Mouse (Mus musculus) embryonic facial prominence, embryonic 13.5 days (tissue): Measurements from ENCODE around the gene Dnajb4. TPM values are rescaled to one million over a fixed set of nuclear protein-coding genes. Genes with fewer than 3 reads are reported as not detected.
"Not testable (repeated sequence)": the region's sequence is repeated elsewhere in the genome, so short reads cannot be mapped to it uniquely, and the experiment has no call there.

Source experiments
- ATAC-seq: fragments of 200-750 bp; cut with Nextera tagmentation; 2 replicates; pipeline ENCODE4 v1.8.0; 2017; ENCODE audit warnings: low read depth; ENCODE audit not compliant: insufficient number of reproducible peaks, insufficient read depth, low FRiP score, low TSS enrichment
- H3K27ac ChIP-seq: fragments of 300-500 bp; sonication (generic); 2 replicates; pipeline ENCODE4 v1.5.1; 2015; ENCODE audit warnings: moderate library complexity, mild to moderate bottlenecking, inconsistent platforms
- H3K27me3 ChIP-seq: fragments of 300-500 bp; sonication (generic); 2 replicates; pipeline ENCODE4 v1.6.1; 2015; ENCODE audit warnings: mild to moderate bottlenecking, inconsistent platforms
- H3K36me3 ChIP-seq: fragments of 300-500 bp; sonication (generic); 2 replicates; pipeline ENCODE4 v1.6.1; 2015; ENCODE audit warnings: mild to moderate bottlenecking, inconsistent platforms
- H3K4me1 ChIP-seq: fragments of 300-500 bp; sonication (generic); 2 replicates; pipeline ENCODE4 v1.6.1; 2015; ENCODE audit warnings: inconsistent platforms
- H3K4me2 ChIP-seq: fragments of 300-500 bp; sonication (generic); 2 replicates; pipeline ENCODE4 v1.6.1; 2015; ENCODE audit warnings: moderate library complexity, mild to moderate bottlenecking, inconsistent platforms
- H3K4me3 ChIP-seq: fragments of 300-500 bp; sonication (generic); 2 replicates; pipeline ENCODE4 v1.5.1; 2015; ENCODE audit warnings: mild to moderate bottlenecking, inconsistent platforms
- H3K9ac ChIP-seq: fragments of 300-500 bp; sonication (generic); 2 replicates; pipeline ENCODE4 v1.6.1; 2015; ENCODE audit warnings: mild to moderate bottlenecking, inconsistent platforms
- H3K9me3 ChIP-seq: fragments of 300-500 bp; sonication (generic); 2 replicates; pipeline ENCODE4 v1.6.1; 2016; ENCODE audit warnings: inconsistent platforms
- WGBS: fragments of 180-500 bp; shearing (Covaris S2); methylation state at CpG from one replicate; pipeline ENCODE4 v1.1.7; 2015; ENCODE audit warnings: mixed read lengths; 5-methylcytosine and 5-hydroxymethylcytosine counted together
- polyA plus RNA-seq: library from polyadenylated mRNA; unstranded; fragments of >200 nt; fragmentation: Nextera tagmentation; extraction: Ambion mirVana; gene quantifications from 2 replicates; pipeline ENCODE4 v1.2.1, GENCODE M21; 2015

Dnajb4 gene
- polyA plus RNA-seq, 1 experiment from 2014 or later: 27.9 TPM

DNA sequence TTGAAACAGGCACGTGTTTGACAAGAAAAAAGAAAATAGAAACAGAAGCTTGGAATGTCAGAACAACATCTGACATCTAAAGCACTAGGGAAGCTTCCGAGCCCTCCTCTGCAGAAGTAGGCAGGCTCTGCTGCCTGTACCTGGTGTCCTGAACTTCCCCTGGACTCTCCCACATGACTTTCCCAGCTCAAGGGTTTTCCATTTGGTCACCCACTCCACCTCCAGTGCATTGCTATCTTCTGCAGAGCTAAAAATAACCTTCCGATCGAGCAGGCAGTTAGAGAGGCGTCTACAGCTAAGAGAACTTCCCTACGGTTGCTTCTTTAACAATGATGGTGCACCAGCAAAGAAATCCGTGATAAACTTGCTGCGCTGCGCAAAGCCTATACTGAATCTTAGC, 76.5 kb downstream of the Dnajb4 start:
- Histone ChIP-seq H3K9ac (no peak overlapping the region), H3K4me2 (no peak overlapping the region), H3K27ac (no peak overlapping the region), H3K4me1 (no peaks in the 10 kb centered on the region), H3K36me3 (no peaks in the 10 kb centered on the region), H3K9me3 (no peaks in the 10 kb centered on the region), H3K27me3 (no peaks in the 10 kb centered on the region), H3K4me3 (no peak overlapping the region)
- 81% methylated on average over 9 of the region's 9 CpGs for WGBS
- no peak for ATAC-seq

GRCm38 (mm10) chr3:152130963-152131362, 79.1 kb downstream of the Dnajb4 start:
- Histone ChIP-seq H3K9ac (no peak overlapping the region), H3K36me3 (no peaks in the 10 kb centered on the region), H3K27me3 (no peaks in the 10 kb centered on the region), H3K4me1 (no peaks in the 10 kb centered on the region; the same call in 1 of the 2 replicates), H3K27ac (no peak overlapping the region), H3K4me3 (no peak overlapping the region), H3K4me2 (no peak overlapping the region), H3K9me3 (no peaks in the 10 kb centered on the region)
- 76% methylated on average over 4 of the region's 4 CpGs for WGBS
- ATAC-seq: no peak

DNA sequence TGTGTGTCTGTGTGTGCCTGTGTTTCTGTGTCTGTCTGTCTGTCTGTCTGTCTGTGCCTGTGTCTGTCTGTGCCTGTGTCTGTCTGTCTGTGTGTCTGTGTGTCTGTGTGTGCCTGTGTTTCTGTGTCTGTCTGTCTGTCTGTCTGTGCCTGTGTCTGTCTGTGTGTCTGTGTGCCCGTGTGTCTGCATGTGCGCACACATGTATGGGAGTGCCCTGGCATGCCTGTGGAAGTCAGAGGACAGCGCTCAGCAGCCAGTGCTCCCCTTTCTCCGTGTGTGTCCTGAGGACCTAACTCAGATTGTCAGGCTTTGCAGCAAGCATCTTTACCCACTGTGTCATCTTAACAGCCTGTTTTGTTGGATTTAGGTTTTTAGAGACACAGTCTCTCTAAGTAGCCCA, 80.7 kb downstream of the Dnajb4 start:
- 91% methylated on average over 4 of the region's 4 CpGs for whole genome bisulfite sequencing
- not testable (repeated sequence) for H3K4me1 ChIP-seq, H3K4me3 ChIP-seq, H3K4me2 ChIP-seq, ATAC-seq, H3K9ac ChIP-seq, H3K27ac ChIP-seq, H3K36me3 ChIP-seq, H3K9me3 ChIP-seq, H3K27me3 ChIP-seq

GRCm38 (mm10) chr3:152128631-152129030, 81.5 kb downstream of the Dnajb4 start:
- Histone ChIP-seq H3K4me1 (no peaks in the 10 kb centered on the region; the same call in 1 of the 2 replicates), H3K9me3 (no peaks in the 10 kb centered on the region), H3K36me3 (no peaks in the 10 kb centered on the region), H3K9ac (no peak overlapping the region), H3K4me2 (no peak overlapping the region), H3K27ac (no peak overlapping the region), H3K4me3 (no peak overlapping the region), H3K27me3 (no peaks in the 10 kb centered on the region)
- 73% methylated on average over 7 of the region's 7 CpGs for WGBS
- ATAC-seq: no peak

Other genes with a start within 250 kb of the Dnajb4 start
- gene Gipc2, start 44.1 kb downstream of the Dnajb4 start, polyA plus RNA-seq: 3.1 and 4.2 TPM in 2 replicates
- gene Fubp1, start 120 bp upstream of the Dnajb4 start, polyA plus RNA-seq: 336 and 338 TPM in 2 replicates
- 9.6 and 11.8 TPM in 2 replicates for gene Nexn, start 56.0 kb upstream of the Dnajb4 start, polyA plus RNA-seq
- gene Miga1, start 130.1 kb upstream of the Dnajb4 start, polyA plus RNA-seq: 19.4 and 21.0 TPM in 2 replicates
- gene Usp33, start 136.2 kb upstream of the Dnajb4 start, polyA plus RNA-seq: 39.8 and 51.8 TPM in 2 replicates
- 55.1 and 57.8 TPM in 2 replicates for gene Zzz3, start 185.2 kb upstream of the Dnajb4 start, polyA plus RNA-seq